Mouse (Mus musculus) heart, adult 2 months (tissue): ENCODE measurements around the gene Gm973.

ENCODE experiments used
- CTCF ChIP-seq: fragments of 200-600 bp; IDR thresholded peaks from 2 replicates; pipeline ENCODE4 v1.8.1; 2022; ENCODE audit warnings: antibody characterized with exemption, mild to moderate bottlenecking, moderate library complexity
- EP300 ChIP-seq: fragments of 200-500 bp; IDR thresholded peaks from 2 replicates; pipeline ENCODE4 v1.6.1; 2011; ENCODE audit warnings: low read depth, low read length, control low read depth; ENCODE audit not compliant: insufficient read depth
- POLR2A ChIP-seq: fragments of 200-500 bp; IDR thresholded peaks from 2 replicates; pipeline ENCODE4 v1.6.1; 2011; ENCODE audit warnings: mild to moderate bottlenecking, low read depth, low read length, control low read depth; ENCODE audit not compliant: insufficient read depth

- no peak for TF ChIP-seq CTCF
- no peak for TF ChIP-seq EP300
- no peak for TF ChIP-seq POLR2A
Measured at GRCm38 (mm10) chr1:59542231-59542630, 26.2 kb downstream of the Gm973 start.
